Mouse (Mus musculus) testis, adult 2 months (tissue): Measurements from ENCODE around the gene Slc8a1. TPM values are rescaled to one million over a fixed set of nuclear protein-coding genes. Genes with fewer than 3 reads are reported as not detected.
A peak's percentile ranks its signal among the peaks of the same experiment; 100 is the strongest.

Experiments used
- H3K27ac ChIP-seq: fragments of 200-500 bp; 2 replicates; pipeline ENCODE4 v1.5.1; 2012; ENCODE audit warnings: low read depth, low read length; ENCODE audit not compliant: control insufficient read depth, insufficient read depth
- H3K27me3 ChIP-seq: fragments of 200-500 bp; 2 replicates; pipeline ENCODE4 v1.6.1; 2012; ENCODE audit warnings: mild to moderate bottlenecking, low read length, moderate library complexity; ENCODE audit not compliant: control insufficient read depth, insufficient read depth
- H3K36me3 ChIP-seq: fragments of 200-500 bp; 2 replicates; pipeline ENCODE4 v1.6.1; 2012; ENCODE audit warnings: mild to moderate bottlenecking, low read length; ENCODE audit not compliant: control insufficient read depth, insufficient read depth
- H3K4me1 ChIP-seq: fragments of 200-500 bp; 2 replicates; pipeline ENCODE4 v1.6.1; 2012; ENCODE audit warnings: low read length; ENCODE audit not compliant: control insufficient read depth, insufficient read depth
- H3K4me3 ChIP-seq: fragments of 200-500 bp; 2 replicates; pipeline ENCODE4 v1.5.1; 2012; ENCODE audit warnings: low read depth, mild to moderate bottlenecking, low read length, moderate library complexity, mixed read lengths; ENCODE audit not compliant: control insufficient read depth
- CTCF ChIP-seq: fragments of 200-500 bp; IDR thresholded peaks from 2 replicates; pipeline ENCODE4 v1.5.1; 2012; ENCODE audit warnings: low read depth, mild to moderate bottlenecking, inconsistent platforms, low read length, moderate library complexity; ENCODE audit not compliant: control insufficient read depth, insufficient read depth, insufficient replicate concordance
- POLR2A ChIP-seq: fragments of 200-500 bp; IDR thresholded peaks from 2 replicates; pipeline ENCODE4 v1.6.1; 2012; ENCODE audit warnings: low read depth, mild to moderate bottlenecking, inconsistent platforms, low read length, moderate library complexity; ENCODE audit not compliant: control insufficient read depth
- polyA plus RNA-seq: library from polyadenylated mRNA; depleted of rRNA; stranded (reverse); fragments of >200 nt; gene quantifications from 2 replicates; pipeline ENCODE4 v1.2.3, GENCODE M21; 2012

Gene Slc8a1
- polyA plus RNA-seq, 1 experiment, result 0.72 TPM

GRCm38 (mm10) chr17:81737779-81738178 lies 398 bp downstream of the Slc8a1 start:
- no peak for TF ChIP-seq CTCF
- TF ChIP-seq POLR2A, result no peak
- H3K27me3 ChIP-seq, result no peaks in the 10 kb centered on the region
- no peak overlapping the region for H3K27ac ChIP-seq
- H3K36me3 ChIP-seq, result no peaks in the 10 kb centered on the region
- no peak overlapping the region for H3K4me3 ChIP-seq
- H3K4me1 ChIP-seq, result no peaks in the 10 kb centered on the region

GRCm38 (mm10) chr17:81737309-81737708 lies 868 bp downstream of the Slc8a1 start:
- TF ChIP-seq POLR2A (no peak), CTCF (no peak)
- H3K4me1 ChIP-seq, result no peaks in the 10 kb centered on the region
- no peak overlapping the region for H3K4me3 ChIP-seq
- H3K27ac ChIP-seq, result no peak overlapping the region
- H3K27me3 ChIP-seq, result no peaks in the 10 kb centered on the region
- no peaks in the 10 kb centered on the region for H3K36me3 ChIP-seq

GRCm38 (mm10) chr17:81735583-81735982 lies 2.6 kb downstream of the Slc8a1 start:
- no peaks in the 10 kb centered on the region for H3K36me3 ChIP-seq
- TF ChIP-seq POLR2A (no peak), CTCF (no peak)
- no peak overlapping the region for H3K27ac ChIP-seq
- H3K4me1 ChIP-seq, result no peaks in the 10 kb centered on the region
- H3K27me3 ChIP-seq, result no peaks in the 10 kb centered on the region
- H3K4me3 ChIP-seq, result no peak overlapping the region

DNA sequence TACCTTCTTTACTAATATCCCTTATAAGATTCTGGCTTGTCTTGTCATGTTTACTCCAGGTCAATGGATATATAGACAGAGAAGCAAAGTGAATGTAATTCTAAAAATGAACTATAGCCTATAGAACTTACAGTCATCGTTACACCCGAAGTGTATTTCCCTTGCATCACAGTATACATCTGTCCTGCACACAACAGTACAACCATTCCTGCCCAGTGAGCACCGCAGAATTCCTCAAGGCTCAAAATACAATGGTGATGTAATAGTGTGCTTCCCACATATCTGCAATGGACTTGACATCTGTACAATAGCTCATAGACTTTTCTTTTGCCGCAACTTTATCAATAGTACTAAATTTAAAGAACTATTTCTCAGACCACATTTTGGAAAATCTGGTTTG lies 8.3 kb downstream of the Slc8a1 start:
- no peak overlapping the region for H3K4me3 ChIP-seq
- no peaks in the 10 kb centered on the region for H3K4me1 ChIP-seq
- H3K36me3 ChIP-seq, result no peaks in the 10 kb centered on the region
- no peak overlapping the region for H3K27ac ChIP-seq
- no peak for TF ChIP-seq CTCF
- no peak for TF ChIP-seq POLR2A
- H3K27me3 ChIP-seq, result no peaks in the 10 kb centered on the region

- no peaks in the 10 kb centered on the region for H3K4me1 ChIP-seq
- H3K27ac ChIP-seq, result no peak overlapping the region
- no peak for TF ChIP-seq CTCF
- TF ChIP-seq POLR2A, result no peak
- H3K36me3 ChIP-seq, result no peaks in the 10 kb centered on the region
- H3K4me3 ChIP-seq, result no peak overlapping the region
- H3K27me3 ChIP-seq, result no peaks in the 10 kb centered on the region
These were observed 25.9 kb downstream of the Slc8a1 start for GRCm38 (mm10) chr17:81712273-81712751.

DNA sequence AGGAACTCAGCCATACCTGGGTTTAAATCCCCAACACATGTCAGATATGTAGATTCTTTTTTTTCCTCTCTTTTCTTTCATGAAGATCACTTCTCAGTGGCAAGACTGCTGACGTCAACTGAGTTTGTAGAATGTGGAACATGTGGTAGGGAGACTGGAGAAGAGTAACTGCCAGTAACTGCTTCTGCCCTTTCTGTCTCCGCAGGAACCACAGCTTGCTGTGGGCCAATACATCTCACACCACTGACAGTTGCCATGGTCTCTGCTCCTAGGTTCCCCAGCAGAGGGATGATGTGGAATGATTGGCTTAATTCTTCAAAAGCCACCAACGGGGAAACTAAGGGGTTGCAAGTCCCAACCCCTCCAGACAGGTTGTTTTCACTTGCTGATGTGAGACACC lies 33.4 kb downstream of the Slc8a1 start:
- TF ChIP-seq POLR2A, result no peak
- TF ChIP-seq CTCF, result no peak
- Histone ChIP-seq H3K27ac (peak overlapping the region; percentile 62), H3K4me1 (no peaks in the 10 kb centered on the region; the same call in none of the 2 replicates), H3K27me3 (no peaks in the 10 kb centered on the region), H3K36me3 (no peaks in the 10 kb centered on the region), H3K4me3 (peak overlapping the region; percentile 72)

- Histone ChIP-seq H3K4me1 (peaks cover 7% of the 10 kb centered on the region), H3K27ac (no peak overlapping the region), H3K27me3 (no peaks in the 10 kb centered on the region), H3K4me3 (no peak overlapping the region), H3K36me3 (no peaks in the 10 kb centered on the region)
- TF ChIP-seq POLR2A (no peak), CTCF (no peak)
These were observed 34.9 kb downstream of the Slc8a1 start for GRCm38 (mm10) chr17:81703258-81703657.

- no peak overlapping the region for H3K4me3 ChIP-seq
- H3K27ac ChIP-seq, result no peak overlapping the region
- no peak for TF ChIP-seq POLR2A
- TF ChIP-seq CTCF, result no peak
- peaks cover 7% of the 10 kb centered on the region for H3K4me1 ChIP-seq
- H3K36me3 ChIP-seq, result no peaks in the 10 kb centered on the region
- H3K27me3 ChIP-seq, result no peaks in the 10 kb centered on the region
These were observed 36.5 kb downstream of the Slc8a1 start for GRCm38 (mm10) chr17:81701701-81702100.
